Mouse (Mus musculus) G1E (cell line): ENCODE measurements around the gene 1810030O07Rik.

Experiments used
- CTCF ChIP-seq: IDR thresholded peaks from 2 replicates; pipeline ENCODE4 v1.5.1; 2012; ENCODE audit warnings: low read depth, low read length, inconsistent platforms, mixed read lengths
- GATA1 ChIP-seq: IDR thresholded peaks from 2 replicates; pipeline ENCODE4 v1.6.1; 2012; ENCODE audit warnings: borderline replicate concordance, low read length, inconsistent platforms, mixed read lengths
- GATA2 ChIP-seq: IDR thresholded peaks from 2 replicates; pipeline ENCODE4 v1.6.1; 2012; ENCODE audit warnings: low read depth, low read length, inconsistent platforms, borderline replicate concordance
- POLR2AphosphoS5 ChIP-seq: IDR thresholded peaks from 2 replicates; pipeline ENCODE4 v1.6.1; 2012; ENCODE audit warnings: low read depth, low read length, inconsistent platforms; ENCODE audit not compliant: insufficient replicate concordance
- TAL1 ChIP-seq: conservative IDR thresholded peaks from 2 replicates; pipeline ENCODE4 v1.6.1; 2012; ENCODE audit warnings: low read depth, low read length, inconsistent platforms, mixed read lengths

DNA sequence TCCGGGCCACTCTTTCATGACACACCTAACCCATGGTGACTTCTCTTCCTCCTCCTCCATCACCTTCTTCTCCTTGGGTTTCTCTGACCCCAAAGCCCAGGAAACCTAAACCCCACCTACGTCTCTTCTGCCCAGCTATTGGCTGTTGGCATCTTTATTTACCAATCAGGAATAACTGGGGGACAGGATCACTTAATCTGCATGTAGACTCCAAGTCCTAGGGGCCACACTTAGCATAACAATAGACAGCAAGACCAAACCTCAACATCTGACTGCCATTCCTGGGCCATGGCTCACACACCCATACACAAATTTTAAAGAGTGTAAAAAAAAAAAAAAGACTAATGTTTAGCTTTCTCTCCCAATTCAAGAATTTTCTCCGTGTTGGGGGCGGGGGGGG is 48.3 kb downstream of the 1810030O07Rik start:
- no peak for TF ChIP-seq CTCF
- TF ChIP-seq GATA1: no peak
- no peak for TF ChIP-seq TAL1
- TF ChIP-seq POLR2AphosphoS5: no peak
- TF ChIP-seq GATA2: no peak
